Mouse (Mus musculus): ENCODE data around the gene Shank2.

- TF ChIP-seq CTCF (conservative IDR thresholded peaks at IDR 0.05 in 1 of 2, IDR thresholded peaks at IDR 0.05 in 1 of 2; ENCODE audit: low read depth in 2 of 2, low read length in 2 of 2), result no peak
- no peak for TF ChIP-seq MAFK (IDR thresholded peaks at IDR 0.05; ENCODE audit: insufficient replicate concordance, low read length)
- no peak for TF ChIP-seq EP300 (IDR thresholded peaks at IDR 0.05; ENCODE audit: low read length)
Measured at GRCm38 (mm10) chr7:144285912-144286311, 284.2 kb downstream of the Shank2 start.
